Mouse (Mus musculus): ENCODE results near the gene M1ap.

The M1ap gene

GRCm38 (mm10) chr6:83011255-83011654 is 64.6 kb downstream of the M1ap start:
- DNase-seq = no peak

- DNase-seq = no peak
Measured at GRCm38 (mm10) chr6:83011756-83012155, 65.1 kb downstream of the M1ap start.

GRCm38 (mm10) chr6:83013444-83013843 is 66.7 kb downstream of the M1ap start:
- DNase-seq = no peak

GRCm38 (mm10) chr6:83014482-83015466 is 68.1 kb downstream of the M1ap start:
- no peak for DNase-seq

- DNase-seq = no peak
Measured at GRCm38 (mm10) chr6:83015749-83016148, 69.0 kb downstream of the M1ap start.

- DNase-seq = peak; percentile 58
Measured at GRCm38 (mm10) chr6:83017190-83017589, 70.5 kb downstream of the M1ap start.

GRCm38 (mm10) chr6:83019044-83019443 is 72.3 kb downstream of the M1ap start:
- no peak for DNase-seq

GRCm38 (mm10) chr6:83020121-83020520 is 73.4 kb downstream of the M1ap start:
- no peak for DNase-seq

- DNase-seq = no peak
Measured at GRCm38 (mm10) chr6:83020836-83021593, 74.3 kb downstream of the M1ap start.

- no peak for DNase-seq
Measured at GRCm38 (mm10) chr6:83023008-83023407, 76.3 kb downstream of the M1ap start.

- DNase-seq = no peak
Measured at GRCm38 (mm10) chr6:83023786-83024185, 77.1 kb downstream of the M1ap start.

GRCm38 (mm10) chr6:83024421-83024820 is 77.7 kb downstream of the M1ap start:
- no peak for DNase-seq

GRCm38 (mm10) chr6:83025221-83025620 is 78.5 kb downstream of the M1ap start:
- no peak for DNase-seq

- no peak for DNase-seq
Measured at GRCm38 (mm10) chr6:83027293-83027692, 80.6 kb downstream of the M1ap start.

- no peak for DNase-seq
Measured at GRCm38 (mm10) chr6:83027706-83028105, 81.0 kb downstream of the M1ap start.

- DNase-seq = no peak
Measured at GRCm38 (mm10) chr6:83029777-83030176, 83.1 kb downstream of the M1ap start.

- no peak for DNase-seq
Measured at GRCm38 (mm10) chr6:83031111-83031510, 84.4 kb downstream of the M1ap start.

- no peak for DNase-seq
Measured at GRCm38 (mm10) chr6:83031921-83032590, 85.4 kb downstream of the M1ap start.

- DNase-seq = peak; percentile 61
Measured at GRCm38 (mm10) chr6:83032769-83033191, 86.1 kb downstream of the M1ap start.

GRCm38 (mm10) chr6:83033249-83034185 is 86.8 kb downstream of the M1ap start, which contains the start of the genes Dok1 and Loxl3:
Gene Dok1 (minus strand): TSS chr6:83033471.
Gene Loxl3 (plus strand): TSS chr6:83034173.
- peak; percentile 87 for DNase-seq

- no peak for DNase-seq
Measured at GRCm38 (mm10) chr6:83034463-83035055, 87.9 kb downstream of the M1ap start.

Data from kidney, postnatal 10 days (tissue).